Mouse (Mus musculus): Measurements from ENCODE around the gene Zfp638.
"Not testable (repeated sequence)": the region's sequence is repeated elsewhere in the genome, so short reads cannot be mapped to it uniquely, and the experiment has no call there.

Gene Zfp638

GRCm38 (mm10) chr6:84010303-84011225 lies 143.7 kb downstream of the Zfp638 start:
- no peak for DNase-seq

DNA sequence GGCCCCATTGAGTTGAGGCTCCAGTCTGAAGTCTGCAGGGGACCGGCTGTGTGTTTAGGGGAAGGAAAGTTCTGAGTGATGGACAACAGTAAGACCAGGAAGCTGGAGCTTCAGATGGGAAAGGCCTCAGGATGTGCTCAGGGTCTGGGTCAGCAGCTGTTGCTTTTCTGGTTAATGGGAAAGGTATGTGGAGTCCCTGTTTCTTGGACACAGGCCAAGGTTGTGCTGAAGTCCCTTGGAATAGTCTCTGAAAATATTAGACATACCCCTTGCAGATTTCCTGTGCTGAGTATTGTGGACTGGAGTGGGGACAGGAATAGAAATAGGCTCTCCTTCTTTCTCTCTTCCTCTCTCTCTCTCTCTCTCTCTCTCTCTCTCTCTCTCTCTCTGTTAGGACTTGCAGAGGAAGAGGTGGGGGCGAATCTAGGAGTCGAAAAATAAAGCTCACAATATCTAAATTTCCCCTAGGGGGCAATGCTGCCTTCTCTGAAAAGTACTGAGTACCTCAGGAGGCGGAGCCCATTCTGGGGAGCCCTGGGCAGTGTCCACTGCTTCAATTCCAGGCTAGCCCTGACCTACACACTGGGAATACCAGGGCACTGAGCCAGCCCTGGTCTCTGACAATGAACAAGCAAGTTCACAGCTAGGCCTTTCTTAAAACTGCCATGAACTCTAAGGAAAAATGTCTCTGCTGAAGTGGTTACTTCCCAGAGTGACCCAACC lies 148.2 kb downstream of the Zfp638 start:
- not testable (repeated sequence) for DNase-seq

- no peak for DNase-seq
Measured at GRCm38 (mm10) chr6:84016851-84017250, 149.9 kb downstream of the Zfp638 start.

DNA sequence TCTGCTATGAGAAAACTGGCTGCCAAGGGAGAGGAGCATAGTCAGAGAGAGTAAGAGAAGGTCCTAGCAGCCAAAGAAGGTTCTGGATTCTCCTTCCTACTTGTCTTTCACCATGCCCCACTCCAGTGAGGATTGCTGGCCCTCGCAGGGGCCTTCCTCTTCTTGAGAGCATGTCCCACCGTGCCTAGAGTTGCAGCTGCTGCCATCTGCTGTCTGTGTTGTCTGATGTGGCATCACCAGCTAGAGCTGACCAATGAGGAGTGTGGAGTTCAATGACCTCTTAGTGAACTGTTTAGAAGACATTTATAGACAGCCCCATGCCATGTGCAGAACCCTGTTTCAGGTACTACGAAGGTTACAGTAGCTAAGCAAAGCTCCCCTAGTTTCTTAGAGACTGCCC lies 150.5 kb downstream of the Zfp638 start:
- no peak for DNase-seq

- DNase-seq = no peak
Measured at GRCm38 (mm10) chr6:84018906-84019550, 152.1 kb downstream of the Zfp638 start.

DNA sequence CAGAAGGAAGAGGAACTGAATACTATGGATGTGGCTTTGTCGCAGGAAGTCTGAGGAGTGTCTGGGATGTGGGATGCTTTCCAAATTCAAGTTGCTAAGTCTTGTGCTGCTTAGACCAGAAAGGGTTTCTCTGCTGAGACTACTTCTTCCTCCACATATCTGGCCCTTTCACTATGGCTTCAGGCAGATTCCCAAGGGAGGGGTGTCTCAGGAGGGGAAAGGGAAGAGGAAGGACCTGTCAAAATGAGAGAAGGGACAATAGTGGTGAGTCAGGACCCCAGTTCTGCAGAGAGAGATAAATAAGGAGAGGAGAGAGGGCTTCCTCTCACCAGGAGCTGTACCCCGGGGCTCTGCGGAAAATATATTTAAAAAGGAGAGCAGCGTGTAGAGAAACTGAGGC lies 153.1 kb downstream of the Zfp638 start:
- DNase-seq = no peak

- DNase-seq = no peak
Measured at GRCm38 (mm10) chr6:84021990-84022389, 155.1 kb downstream of the Zfp638 start.

DNA sequence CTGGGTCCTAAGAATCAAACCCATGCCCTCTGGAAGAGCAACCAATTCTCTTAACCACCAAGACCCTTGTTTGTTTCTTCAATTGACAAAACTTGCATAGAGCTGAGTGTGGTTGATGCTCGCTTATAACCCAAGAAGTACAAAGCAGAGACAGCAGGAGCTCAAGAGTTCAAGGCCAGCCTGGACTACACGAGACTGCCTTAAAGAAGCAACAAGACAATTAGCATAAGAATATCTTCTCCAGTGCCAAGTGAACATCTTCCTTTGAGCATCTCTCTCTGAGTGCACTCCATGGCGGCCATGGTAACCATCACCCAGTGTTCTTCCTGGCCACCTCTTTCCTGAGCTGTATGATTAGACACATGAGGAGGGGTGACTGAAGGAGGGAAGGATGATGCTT lies 158.7 kb downstream of the Zfp638 start:
- no peak for DNase-seq

GRCm38 (mm10) chr6:84028791-84029190 lies 161.9 kb downstream of the Zfp638 start:
- DNase-seq = no peak

- DNase-seq = no peak
Measured at GRCm38 (mm10) chr6:84029775-84030174, 162.9 kb downstream of the Zfp638 start.

DNA sequence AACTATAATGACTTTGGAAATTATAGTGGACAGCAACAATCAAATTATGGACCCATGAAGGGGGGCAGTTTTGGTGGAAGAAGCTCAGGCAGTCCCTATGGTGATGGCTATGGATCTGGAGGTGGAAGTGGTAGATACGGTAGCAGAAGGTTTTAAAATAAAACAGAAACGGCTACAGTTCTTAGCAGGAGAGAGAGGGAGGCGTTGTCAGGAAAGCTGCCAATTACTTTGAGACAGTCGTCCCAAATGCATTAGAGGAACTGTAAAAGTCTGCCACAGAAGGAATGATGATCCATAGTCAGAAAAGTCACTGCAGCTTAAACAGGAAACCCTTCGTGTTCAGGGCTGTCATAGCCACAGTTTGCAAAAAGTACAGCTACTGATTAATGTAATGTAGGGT lies 165.6 kb downstream of the Zfp638 start:
- DNase-seq = not testable (repeated sequence)
